Mouse (Mus musculus): ENCODE data around the gene Slc38a5. TPM values are rescaled to one million over a fixed set of nuclear protein-coding genes. Genes with fewer than 3 reads are reported as not detected.

Gene Slc38a5
- polyA plus RNA-seq, 1 experiment from 2014 or later, result 5.7 TPM

- Histone ChIP-seq H3K36me3 (ENCODE audit: control insufficient read depth, insufficient read depth, low read length) (no peaks in the 10 kb centered on the region), H3K9me3 (ENCODE audit: control insufficient read depth, low read length) (no peaks in the 10 kb centered on the region), H3K4me2 (replicated peaks; ENCODE audit: low read depth, low read length) (no peak overlapping the region), H3K4me1 (replicated peaks; ENCODE audit: control insufficient read depth, insufficient read depth, low read length) (no peaks in the 10 kb centered on the region), H3K9ac (ENCODE audit: low read depth, low read length) (no peak overlapping the region), H3K27ac (ENCODE audit: low read depth, low read length) (no peak overlapping the region), H3K27me3 (ENCODE audit: control insufficient read depth, insufficient read depth, low read length) (no peaks in the 10 kb centered on the region), H3K4me3 (ENCODE audit: low read depth, low read length) (no peak overlapping the region)
- ATAC-seq (ENCODE audit: low FRiP score), result no peak
- no peak for DNase-seq (ENCODE audit: low spot score)
- 93% methylated on average over 2 of the region's 2 CpGs for WGBS
Observed at GRCm38 (mm10) chrX:8247680-8248079, 23.3 kb upstream of the Slc38a5 start.

DNA sequence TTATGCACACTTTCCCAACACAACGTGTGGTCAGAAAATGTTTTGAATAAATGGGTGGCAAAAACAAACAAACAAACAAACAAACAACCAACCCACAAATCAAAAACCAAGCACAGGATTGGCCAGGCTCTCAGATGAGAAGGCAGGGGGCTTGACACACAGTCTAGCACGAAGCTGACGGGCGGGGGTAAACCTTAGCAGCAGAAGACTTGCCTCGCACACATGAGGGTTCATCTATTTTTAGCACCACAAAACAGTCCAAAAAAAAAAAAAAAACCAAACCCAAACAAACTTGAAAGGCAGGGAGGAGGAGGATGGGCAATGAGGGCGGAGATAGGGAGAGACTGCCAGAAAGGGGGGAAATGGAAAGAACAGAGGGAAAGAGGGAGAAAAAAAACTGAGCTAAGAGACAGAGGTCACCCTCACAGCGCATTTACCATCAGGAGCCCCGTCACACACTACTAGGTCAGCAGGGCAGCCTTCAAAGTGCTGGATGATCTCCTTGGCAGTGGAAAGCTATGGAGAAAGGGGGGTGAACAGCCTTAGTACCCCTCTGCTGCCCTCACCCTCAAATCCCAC is 22.3 kb upstream of the Slc38a5 start:
- whole genome bisulfite sequencing, result 91% methylated on average over 8 of the region's 8 CpGs
- H3K4me2 ChIP-seq (replicated peaks; ENCODE audit: low read depth, low read length), result no peak overlapping the region
- no peaks in the 10 kb centered on the region for H3K4me1 ChIP-seq (replicated peaks; ENCODE audit: control insufficient read depth, insufficient read depth, low read length)
- no peak overlapping the region for H3K9ac ChIP-seq (ENCODE audit: low read depth, low read length)
- ATAC-seq (ENCODE audit: low FRiP score), result no peak
- H3K36me3 ChIP-seq (ENCODE audit: control insufficient read depth, insufficient read depth, low read length), result no peaks in the 10 kb centered on the region
- no peaks in the 10 kb centered on the region for H3K9me3 ChIP-seq (ENCODE audit: control insufficient read depth, low read length)
- H3K4me3 ChIP-seq (ENCODE audit: low read depth, low read length), result no peak overlapping the region
- no peak overlapping the region for H3K27ac ChIP-seq (ENCODE audit: low read depth, low read length)
- H3K27me3 ChIP-seq (ENCODE audit: control insufficient read depth, insufficient read depth, low read length), result no peaks in the 10 kb centered on the region
- no peak for DNase-seq (ENCODE audit: low spot score)

DNA sequence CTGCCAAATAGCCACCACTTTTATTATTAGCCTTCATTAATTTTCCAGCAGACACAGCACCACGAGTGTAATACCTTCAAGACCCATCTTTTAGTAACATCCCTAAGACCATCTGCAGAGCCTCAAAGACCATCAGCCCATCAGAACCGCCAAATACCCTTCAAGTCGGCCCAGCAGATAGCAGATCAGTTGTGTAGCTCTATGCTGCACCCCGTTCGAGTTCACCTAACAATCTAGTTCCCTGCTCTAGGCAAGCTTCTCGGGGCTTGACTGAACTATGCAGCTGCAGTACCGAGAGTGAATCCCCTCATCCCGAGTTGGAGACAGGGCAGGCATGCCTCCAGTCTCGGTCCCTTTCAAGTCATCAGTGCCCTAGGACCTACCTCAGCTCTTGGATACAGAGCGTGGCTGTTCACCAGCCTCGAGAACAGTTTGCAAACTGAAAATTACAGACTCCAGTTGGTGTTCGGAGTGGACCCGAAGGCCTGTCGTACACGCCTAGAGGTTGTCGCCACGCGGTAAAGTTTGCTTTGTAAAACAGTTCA is 19.1 kb upstream of the Slc38a5 start:
- Histone ChIP-seq H3K9me3 (ENCODE audit: control insufficient read depth, low read length) (no peaks in the 10 kb centered on the region), H3K4me1 (replicated peaks; ENCODE audit: control insufficient read depth, insufficient read depth, low read length) (no peaks in the 10 kb centered on the region), H3K36me3 (ENCODE audit: control insufficient read depth, insufficient read depth, low read length) (no peaks in the 10 kb centered on the region), H3K9ac (ENCODE audit: low read depth, low read length) (peak overlapping the region; percentile 63), H3K27ac (ENCODE audit: low read depth, low read length) (no peak overlapping the region), H3K27me3 (ENCODE audit: control insufficient read depth, insufficient read depth, low read length) (no peaks in the 10 kb centered on the region), H3K4me3 (ENCODE audit: low read depth, low read length) (peak overlapping the region; percentile 48), H3K4me2 (replicated peaks; ENCODE audit: low read depth, low read length) (peak overlapping the region; percentile 43)
- ATAC-seq (ENCODE audit: low FRiP score), result peak; percentile 63
- WGBS, result 11% methylated on average over 18 of the region's 18 CpGs
- no peak for DNase-seq (ENCODE audit: low spot score)

- Histone ChIP-seq H3K4me2 (replicated peaks; ENCODE audit: low read depth, low read length) (peak within 1 kb of the TSS; percentile 43), H3K4me1 (replicated peaks; ENCODE audit: control insufficient read depth, insufficient read depth, low read length) (no peaks in the 10 kb centered on the region), H3K27me3 (ENCODE audit: control insufficient read depth, insufficient read depth, low read length) (no peaks in the 10 kb centered on the region), H3K9me3 (ENCODE audit: control insufficient read depth, low read length) (no peaks in the 10 kb centered on the region), H3K36me3 (ENCODE audit: control insufficient read depth, insufficient read depth, low read length) (no peaks in the 10 kb centered on the region), H3K27ac (ENCODE audit: low read depth, low read length) (no peak within 1 kb of the TSS), H3K4me3 (ENCODE audit: low read depth, low read length) (peak within 1 kb of the TSS; percentile 48), H3K9ac (ENCODE audit: low read depth, low read length) (peak within 1 kb of the TSS; percentile 64)
- 13% methylated on average over 45 of the region's 45 CpGs for WGBS
- peak; percentile 92 for ATAC-seq (ENCODE audit: low FRiP score)
- DNase-seq (ENCODE audit: low spot score), result peak; percentile 81
Observed at GRCm38 (mm10) chrX:8252334-8253285, 18.3 kb upstream of the Slc38a5 start, which contains the start of gene Ftsj1. Gene Ftsj1 (minus strand): TSS chrX:8252406.

GRCm38 (mm10) chrX:8253711-8254110 is 17.2 kb upstream of the Slc38a5 start:
- no peaks in the 10 kb centered on the region for H3K9me3 ChIP-seq (ENCODE audit: control insufficient read depth, low read length)
- 84% methylated on average over 2 of the region's 2 CpGs for WGBS
- no peak for DNase-seq (ENCODE audit: low spot score)
- no peak overlapping the region for H3K27ac ChIP-seq (ENCODE audit: low read depth, low read length)
- ATAC-seq (ENCODE audit: low FRiP score), result no peak
- H3K4me1 ChIP-seq (replicated peaks; ENCODE audit: control insufficient read depth, insufficient read depth, low read length), result no peaks in the 10 kb centered on the region
- no peaks in the 10 kb centered on the region for H3K36me3 ChIP-seq (ENCODE audit: control insufficient read depth, insufficient read depth, low read length)
- no peaks in the 10 kb centered on the region for H3K27me3 ChIP-seq (ENCODE audit: control insufficient read depth, insufficient read depth, low read length)
- H3K9ac ChIP-seq (ENCODE audit: low read depth, low read length), result no peak overlapping the region
- no peak overlapping the region for H3K4me2 ChIP-seq (replicated peaks; ENCODE audit: low read depth, low read length)
- no peak overlapping the region for H3K4me3 ChIP-seq (ENCODE audit: low read depth, low read length)

- no peak overlapping the region for H3K9ac ChIP-seq (ENCODE audit: low read depth, low read length)
- no peak for DNase-seq (ENCODE audit: low spot score)
- H3K9me3 ChIP-seq (ENCODE audit: control insufficient read depth, low read length), result no peaks in the 10 kb centered on the region
- no peak overlapping the region for H3K4me3 ChIP-seq (ENCODE audit: low read depth, low read length)
- H3K27me3 ChIP-seq (ENCODE audit: control insufficient read depth, insufficient read depth, low read length), result no peaks in the 10 kb centered on the region
- ATAC-seq (ENCODE audit: low FRiP score), result no peak
- no peak overlapping the region for H3K27ac ChIP-seq (ENCODE audit: low read depth, low read length)
- H3K4me2 ChIP-seq (replicated peaks; ENCODE audit: low read depth, low read length), result no peak overlapping the region
- WGBS, result 22% methylated on average over 3 of the region's 6 CpGs
- no peaks in the 10 kb centered on the region for H3K36me3 ChIP-seq (ENCODE audit: control insufficient read depth, insufficient read depth, low read length)
- H3K4me1 ChIP-seq (replicated peaks; ENCODE audit: control insufficient read depth, insufficient read depth, low read length), result no peaks in the 10 kb centered on the region
Observed at GRCm38 (mm10) chrX:8255807-8256206, 15.1 kb upstream of the Slc38a5 start.

- Histone ChIP-seq H3K36me3 (ENCODE audit: control insufficient read depth, insufficient read depth, low read length) (no peaks in the 10 kb centered on the region), H3K27ac (ENCODE audit: low read depth, low read length) (no peak overlapping the region), H3K9ac (ENCODE audit: low read depth, low read length) (no peak overlapping the region), H3K4me3 (ENCODE audit: low read depth, low read length) (no peak overlapping the region), H3K9me3 (ENCODE audit: control insufficient read depth, low read length) (no peaks in the 10 kb centered on the region), H3K4me1 (replicated peaks; ENCODE audit: control insufficient read depth, insufficient read depth, low read length) (no peaks in the 10 kb centered on the region), H3K27me3 (ENCODE audit: control insufficient read depth, insufficient read depth, low read length) (no peaks in the 10 kb centered on the region), H3K4me2 (replicated peaks; ENCODE audit: low read depth, low read length) (no peak overlapping the region)
- WGBS, result 82% methylated on average over 12 of the region's 12 CpGs
- no peak for ATAC-seq (ENCODE audit: low FRiP score)
- no peak for DNase-seq (ENCODE audit: low spot score)
Observed at GRCm38 (mm10) chrX:8259478-8259877, 11.5 kb upstream of the Slc38a5 start.

GRCm38 (mm10) chrX:8263156-8263804 is 7.7 kb upstream of the Slc38a5 start:
- no peaks in the 10 kb centered on the region for H3K27me3 ChIP-seq (ENCODE audit: control insufficient read depth, insufficient read depth, low read length)
- no peak for ATAC-seq (ENCODE audit: low FRiP score)
- no peak overlapping the region for H3K9ac ChIP-seq (ENCODE audit: low read depth, low read length)
- no peak overlapping the region for H3K4me2 ChIP-seq (replicated peaks; ENCODE audit: low read depth, low read length)
- no peaks in the 10 kb centered on the region for H3K9me3 ChIP-seq (ENCODE audit: control insufficient read depth, low read length)
- no peaks in the 10 kb centered on the region for H3K36me3 ChIP-seq (ENCODE audit: control insufficient read depth, insufficient read depth, low read length)
- H3K4me1 ChIP-seq (replicated peaks; ENCODE audit: control insufficient read depth, insufficient read depth, low read length), result no peaks in the 10 kb centered on the region
- no peak for DNase-seq (ENCODE audit: low spot score)
- WGBS, result 76% methylated on average over 5 of the region's 5 CpGs
- H3K27ac ChIP-seq (ENCODE audit: low read depth, low read length), result no peak overlapping the region
- H3K4me3 ChIP-seq (ENCODE audit: low read depth, low read length), result no peak overlapping the region

Measured in hindbrain, embryonic 11.5 days (tissue).